Mouse (Mus musculus): ENCODE measurements around the gene Arhgap44. TPM values are rescaled to one million over a fixed set of nuclear protein-coding genes. Genes with fewer than 3 reads are reported as not detected.

Arhgap44 gene
- polyA plus RNA-seq, 1 experiment from 2014 or later: 6.3 TPM

- Histone ChIP-seq H3K9ac (ENCODE audit: low read depth, low read length) (no peak overlapping the region), H3K27me3 (ENCODE audit: insufficient read depth, low read length) (no peaks in the 10 kb centered on the region), H3K27ac (no peak overlapping the region), H3K36me3 (ENCODE audit: insufficient read depth, low read length) (no peaks in the 10 kb centered on the region), H3K9me3 (replicated peaks; ENCODE audit: low read length) (no peaks in the 10 kb centered on the region), H3K4me2 (ENCODE audit: low read length) (no peak overlapping the region), H3K4me1 (replicated peaks; ENCODE audit: insufficient read depth, low read length) (peaks cover 22% of the 10 kb centered on the region), H3K4me3 (replicated peaks; ENCODE audit: low read depth, low read length) (no peak overlapping the region)
- no peak for TF ChIP-seq CTCF (IDR thresholded peaks at IDR 0.05; ENCODE audit: low read depth)
- DNase-seq (ENCODE audit: low spot score) (no peak), ATAC-seq (replicated peaks; ENCODE audit: low FRiP score, low read depth) (0 out of 2 replicates have a peak, but pooled peaks have one; percentile 23)
- WGBS: 56% methylated on average over 4 of the region's 4 CpGs
These were observed 34.1 kb downstream of the Arhgap44 start for GRCm38 (mm10) chr11:65128666-65129065.

GRCm38 (mm10) chr11:65126566-65126965, 36.2 kb downstream of the Arhgap44 start:
- Histone ChIP-seq H3K9ac (ENCODE audit: low read depth, low read length) (no peak overlapping the region), H3K4me2 (ENCODE audit: low read length) (no peak overlapping the region), H3K4me3 (replicated peaks; ENCODE audit: low read depth, low read length) (no peak overlapping the region), H3K9me3 (replicated peaks; ENCODE audit: low read length) (no peaks in the 10 kb centered on the region), H3K36me3 (ENCODE audit: insufficient read depth, low read length) (no peaks in the 10 kb centered on the region), H3K4me1 (replicated peaks; ENCODE audit: insufficient read depth, low read length) (peaks cover 22% of the 10 kb centered on the region), H3K27me3 (ENCODE audit: insufficient read depth, low read length) (no peaks in the 10 kb centered on the region), H3K27ac (peak overlapping the region; percentile 77)
- no peak for TF ChIP-seq CTCF (IDR thresholded peaks at IDR 0.05; ENCODE audit: low read depth)
- DNase-seq (ENCODE audit: low spot score) (peak; percentile 59), ATAC-seq (replicated peaks; ENCODE audit: low FRiP score, low read depth) (peak; percentile 75; the same call in 1 of the 2 replicates)
- 40% methylated on average over 9 of the region's 9 CpGs for WGBS

DNA sequence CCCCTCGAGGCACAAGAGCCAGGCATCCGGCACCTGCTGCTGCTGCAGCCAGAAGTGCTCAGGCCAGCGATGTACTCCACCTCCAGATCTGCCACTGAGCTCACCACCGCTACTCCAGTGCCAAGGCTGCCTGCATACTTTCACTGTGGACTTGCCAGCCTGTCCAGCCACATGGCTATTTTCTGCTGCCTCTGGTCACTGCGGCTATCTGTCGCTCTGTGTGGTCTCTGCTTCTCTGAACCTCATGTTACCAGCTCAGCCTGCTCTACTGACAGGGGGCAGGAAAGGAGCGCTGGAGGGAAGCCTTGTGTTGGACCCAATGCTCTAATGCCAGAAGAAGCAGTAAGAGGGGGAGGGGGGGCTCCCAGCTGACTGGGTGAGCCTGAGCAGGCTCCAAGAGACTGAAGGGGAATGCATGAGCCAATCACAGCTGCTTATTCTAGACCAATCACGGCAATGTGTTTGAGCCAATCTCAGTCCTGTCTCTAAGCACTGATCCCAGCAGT, 37.8 kb downstream of the Arhgap44 start:
- Histone ChIP-seq H3K4me3 (replicated peaks; ENCODE audit: low read depth, low read length) (no peak overlapping the region), H3K27me3 (ENCODE audit: insufficient read depth, low read length) (no peaks in the 10 kb centered on the region), H3K9ac (ENCODE audit: low read depth, low read length) (no peak overlapping the region), H3K4me2 (ENCODE audit: low read length) (no peak overlapping the region), H3K36me3 (ENCODE audit: insufficient read depth, low read length) (no peaks in the 10 kb centered on the region), H3K27ac (0 out of 2 replicates have a peak overlapping the region, but pooled peaks have one; percentile 31), H3K4me1 (replicated peaks; ENCODE audit: insufficient read depth, low read length) (peaks cover 22% of the 10 kb centered on the region), H3K9me3 (replicated peaks; ENCODE audit: low read length) (no peaks in the 10 kb centered on the region)
- ATAC-seq (replicated peaks; ENCODE audit: low FRiP score, low read depth): 0 out of 2 replicates have a peak, but pooled peaks have one; percentile 41
- DNase-seq (ENCODE audit: low spot score): peak; percentile 49
- peak; percentile 21; the same call in 1 of the 2 replicates for TF ChIP-seq CTCF (IDR thresholded peaks at IDR 0.05; ENCODE audit: low read depth)
- WGBS: 42% methylated on average over 8 of the region's 8 CpGs

DNA sequence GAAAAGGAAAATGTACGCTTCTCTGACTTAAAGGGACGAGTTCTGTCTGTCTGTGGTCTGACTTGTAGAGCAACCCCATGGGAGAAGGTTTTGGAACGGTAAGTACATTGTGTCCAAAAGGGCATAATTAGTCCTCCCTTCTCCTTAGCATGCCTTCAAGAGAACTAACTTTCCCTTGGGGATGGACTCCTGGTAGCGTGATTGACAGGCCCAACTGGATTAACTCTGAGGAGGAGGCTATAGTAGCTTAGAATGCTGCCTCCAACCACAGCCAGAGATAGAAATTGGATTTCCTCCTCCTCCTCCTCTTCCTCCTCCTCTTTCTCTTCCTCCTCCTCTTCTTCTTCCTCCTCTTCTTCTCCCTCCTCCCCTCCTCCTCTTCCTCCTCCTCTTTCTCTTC, 42.5 kb downstream of the Arhgap44 start:
- H3K9ac ChIP-seq (ENCODE audit: low read depth, low read length): no peak overlapping the region
- ATAC-seq (replicated peaks; ENCODE audit: low FRiP score, low read depth): no peak
- H3K27me3 ChIP-seq (ENCODE audit: insufficient read depth, low read length): no peaks in the 10 kb centered on the region
- H3K36me3 ChIP-seq (ENCODE audit: insufficient read depth, low read length): no peaks in the 10 kb centered on the region
- no peak for DNase-seq (ENCODE audit: low spot score)
- 0 out of 2 replicates have a peak, but pooled peaks cover 6% of the 10 kb centered on the region for H3K4me1 ChIP-seq (replicated peaks; ENCODE audit: insufficient read depth, low read length)
- 87% methylated on average over 4 of the region's 4 CpGs for WGBS
- TF ChIP-seq CTCF (IDR thresholded peaks at IDR 0.05; ENCODE audit: low read depth): no peak
- no peak overlapping the region for H3K4me3 ChIP-seq (replicated peaks; ENCODE audit: low read depth, low read length)
- no peaks in the 10 kb centered on the region for H3K9me3 ChIP-seq (replicated peaks; ENCODE audit: low read length)
- H3K27ac ChIP-seq: no peak overlapping the region
- H3K4me2 ChIP-seq (ENCODE audit: low read length): no peak overlapping the region

DNA sequence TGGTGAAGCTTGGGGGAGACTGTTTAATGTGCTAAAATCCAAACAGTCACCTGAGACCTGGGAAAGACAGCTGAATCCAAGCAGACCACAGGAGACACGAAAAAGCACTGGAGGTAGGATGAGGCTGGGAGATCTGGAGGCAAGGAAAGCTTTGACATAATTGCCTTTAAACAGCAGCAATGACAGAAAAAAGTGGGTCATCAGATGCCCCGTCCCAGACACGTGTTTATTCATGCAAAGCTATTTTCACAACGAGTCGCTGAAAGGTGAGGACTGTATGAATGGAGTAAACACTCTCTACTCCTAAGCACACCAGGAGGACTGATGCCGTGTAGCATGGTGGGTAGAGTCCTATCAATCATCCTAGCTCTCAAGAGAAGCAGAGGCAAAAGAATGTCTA, 47.0 kb downstream of the Arhgap44 start:
- 87% methylated on average over 6 of the region's 6 CpGs for WGBS
- Histone ChIP-seq H3K27me3 (ENCODE audit: insufficient read depth, low read length) (no peaks in the 10 kb centered on the region), H3K36me3 (ENCODE audit: insufficient read depth, low read length) (no peaks in the 10 kb centered on the region), H3K9ac (ENCODE audit: low read depth, low read length) (no peak overlapping the region), H3K27ac (no peak overlapping the region), H3K9me3 (replicated peaks; ENCODE audit: low read length) (no peaks in the 10 kb centered on the region), H3K4me1 (replicated peaks; ENCODE audit: insufficient read depth, low read length) (no peaks in the 10 kb centered on the region; the same call in 1 of the 2 replicates), H3K4me3 (replicated peaks; ENCODE audit: low read depth, low read length) (no peak overlapping the region), H3K4me2 (ENCODE audit: low read length) (no peak overlapping the region)
- ATAC-seq (replicated peaks; ENCODE audit: low FRiP score, low read depth): no peak
- DNase-seq (ENCODE audit: low spot score): no peak
- no peak for TF ChIP-seq CTCF (IDR thresholded peaks at IDR 0.05; ENCODE audit: low read depth)

GRCm38 (mm10) chr11:65112086-65112485, 50.7 kb downstream of the Arhgap44 start:
- Histone ChIP-seq H3K4me2 (ENCODE audit: low read length) (no peak overlapping the region), H3K9me3 (replicated peaks; ENCODE audit: low read length) (no peaks in the 10 kb centered on the region), H3K27ac (no peak overlapping the region), H3K27me3 (ENCODE audit: insufficient read depth, low read length) (no peaks in the 10 kb centered on the region), H3K4me3 (replicated peaks; ENCODE audit: low read depth, low read length) (no peak overlapping the region), H3K4me1 (replicated peaks; ENCODE audit: insufficient read depth, low read length) (no peaks in the 10 kb centered on the region; the same call in 1 of the 2 replicates), H3K9ac (ENCODE audit: low read depth, low read length) (no peak overlapping the region), H3K36me3 (ENCODE audit: insufficient read depth, low read length) (no peaks in the 10 kb centered on the region)
- no peak for TF ChIP-seq CTCF (IDR thresholded peaks at IDR 0.05; ENCODE audit: low read depth)
- ATAC-seq (replicated peaks; ENCODE audit: low FRiP score, low read depth): no peak
- 32% methylated on average over 4 of the region's 4 CpGs for WGBS
- DNase-seq (ENCODE audit: low spot score): no peak

GRCm38 (mm10) chr11:65111651-65112050, 51.1 kb downstream of the Arhgap44 start:
- DNase-seq (ENCODE audit: low spot score) (no peak), ATAC-seq (replicated peaks; ENCODE audit: low FRiP score, low read depth) (no peak)
- no peaks in the 10 kb centered on the region; the same call in 1 of the 2 replicates for H3K4me1 ChIP-seq (replicated peaks; ENCODE audit: insufficient read depth, low read length)
- H3K27me3 ChIP-seq (ENCODE audit: insufficient read depth, low read length): no peaks in the 10 kb centered on the region
- H3K4me3 ChIP-seq (replicated peaks; ENCODE audit: low read depth, low read length): no peak overlapping the region
- no peaks in the 10 kb centered on the region for H3K36me3 ChIP-seq (ENCODE audit: insufficient read depth, low read length)
- H3K9me3 ChIP-seq (replicated peaks; ENCODE audit: low read length): no peaks in the 10 kb centered on the region
- WGBS: 40% methylated on average over 5 of the region's 5 CpGs
- no peak overlapping the region for H3K4me2 ChIP-seq (ENCODE audit: low read length)
- H3K9ac ChIP-seq (ENCODE audit: low read depth, low read length): no peak overlapping the region
- H3K27ac ChIP-seq: no peak overlapping the region
- TF ChIP-seq CTCF (IDR thresholded peaks at IDR 0.05; ENCODE audit: low read depth): no peak

Measured in kidney, postnatal 0 days (tissue).